Mouse (Mus musculus) cerebellum, adult 2 months (tissue): ENCODE data around the gene Tex45.

Experiments used
- CTCF ChIP-seq: fragments of 200-500 bp; IDR thresholded peaks from 2 replicates; pipeline ENCODE4 v1.5.1; 2011; ENCODE audit warnings: low read depth, mild to moderate bottlenecking, control low read depth, low read length, moderate library complexity, borderline replicate concordance; ENCODE audit not compliant: insufficient read depth
- POLR2A ChIP-seq: fragments of 200-500 bp; IDR thresholded peaks from 2 replicates; pipeline ENCODE4 v1.6.1; 2011; ENCODE audit warnings: low read length, control low read depth, borderline replicate concordance; ENCODE audit not compliant: insufficient read depth

DNA sequence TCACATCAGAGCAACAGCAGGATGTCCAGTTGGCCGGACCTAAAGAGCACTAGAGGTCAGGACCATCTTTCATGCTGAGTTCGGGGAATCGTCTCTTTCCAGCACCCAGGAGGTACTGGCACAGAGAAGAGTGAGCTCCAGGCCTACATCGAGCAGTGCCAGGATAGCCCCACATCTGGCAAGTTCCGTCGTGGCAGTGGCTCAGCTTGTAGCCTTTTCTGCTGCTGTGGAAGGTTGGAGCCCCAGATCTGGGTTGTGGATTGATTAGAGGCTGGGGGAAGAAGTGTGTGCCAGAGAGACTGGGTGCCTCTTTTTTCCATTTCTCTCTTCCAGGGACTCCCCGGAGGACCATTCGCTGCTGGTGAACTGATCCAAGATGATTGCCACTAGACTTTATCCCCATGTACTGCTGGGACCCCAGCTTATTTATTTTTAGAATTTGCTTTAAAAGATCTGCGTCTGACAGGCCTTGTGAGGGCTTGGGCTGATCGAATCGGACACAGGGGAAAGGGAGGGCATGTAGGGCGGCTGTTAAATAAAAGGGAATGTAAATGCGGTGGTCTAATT lies 44.1 kb downstream of the Tex45 start:
- TF ChIP-seq POLR2A = no peak
- TF ChIP-seq CTCF = no peak
